In genomic region chr11:88135218-88135617, GRCm38 (mm10) we compare ENCODE assay signal across 27 mouse cellular contexts. TPM values are rescaled to one million over a fixed set of nuclear protein-coding genes. Genes with fewer than 3 reads are reported as not detected.
A peak's percentile ranks its signal among the peaks of the same experiment; 100 is the strongest.
DNase-seq lines count a peak whose midpoint lies in the region; ATAC-seq and TF ChIP-seq lines count a peak whose summit lies in the region.
"Had no signal": no experiment of that assay in that cellular context is flagged by ENCODE, and none has a peak within 500 bp of the region (broad histone marks: within the 10 kb centered on the region; RNA-seq: fewer than 3 reads in every experiment).

No protein-coding gene starts in this region.

- 0 out of 2 replicates have a peak, but pooled peaks cover 3% of the 10 kb centered on the region for H3K36me3 ChIP-seq in forebrain, embryonic 12.5 days (replicated peaks)
- H3K36me3 ChIP-seq in forebrain, embryonic 16.5 days (ENCODE audit: control insufficient read depth, insufficient read depth), result no peaks in the 10 kb centered on the region
- peaks cover 20% of the 10 kb centered on the region for H3K36me3 ChIP-seq in midbrain, embryonic 10.5 days
- H3K36me3 ChIP-seq in midbrain, embryonic 14.5 days (ENCODE audit: control insufficient read depth, insufficient read depth, low read length), result no peaks in the 10 kb centered on the region
- H3K36me3 ChIP-seq in embryonic facial prominence, embryonic 11.5 days (replicated peaks; ENCODE audit: control insufficient read depth, insufficient read depth, low read depth, low read length), result no peaks in the 10 kb centered on the region
- peaks cover 6% of the 10 kb centered on the region; the same call in 1 of the 2 replicates for H3K36me3 ChIP-seq in limb, embryonic 14.5 days (ENCODE audit: control insufficient read depth, insufficient read depth, low read length)
- no peaks in the 10 kb centered on the region for H3K36me3 ChIP-seq in thymus, adult 2 months (ENCODE audit: control insufficient read depth, insufficient read depth, low read length)
- H3K36me3 ChIP-seq: heart, embryonic 13.5 days; midbrain, embryonic 15.5 days had no signal

- H3K27ac ChIP-seq in forebrain, embryonic 12.5 days, result 0 out of 2 replicates have a peak overlapping the region, but pooled peaks have one; percentile 0
- no peak overlapping the region for H3K27ac ChIP-seq in forebrain, embryonic 16.5 days (ENCODE audit: low read length)
- peak overlapping the region; percentile 75 for H3K27ac ChIP-seq in midbrain, embryonic 10.5 days (replicated peaks)
- no peak overlapping the region for H3K27ac ChIP-seq in midbrain, embryonic 14.5 days (replicated peaks; ENCODE audit: low read depth, low read length)
- H3K27ac ChIP-seq in embryonic facial prominence, embryonic 11.5 days (replicated peaks; ENCODE audit: low read depth, low read length), result 0 out of 2 replicates have a peak overlapping the region, but pooled peaks have one; percentile 10
- 0 out of 2 replicates have a peak overlapping the region, but pooled peaks have one; percentile 50 for H3K27ac ChIP-seq in limb, embryonic 14.5 days (replicated peaks; ENCODE audit: low read depth, low read length)
- no peak overlapping the region for H3K27ac ChIP-seq in thymus, adult 2 months (ENCODE audit: control insufficient read depth, insufficient read depth, low read length)
- H3K27ac ChIP-seq: embryonic facial prominence, embryonic 13.5 days; heart, adult 2 months; heart, embryonic 13.5 days; midbrain, embryonic 15.5 days had no signal

- H3K9me3 ChIP-seq in forebrain, embryonic 12.5 days, result no peaks in the 10 kb centered on the region
- H3K9me3 ChIP-seq in forebrain, embryonic 16.5 days (ENCODE audit: control insufficient read depth, low read length), result no peaks in the 10 kb centered on the region
- no peaks in the 10 kb centered on the region for H3K9me3 ChIP-seq in midbrain, embryonic 10.5 days (replicated peaks)
- no peaks in the 10 kb centered on the region for H3K9me3 ChIP-seq in midbrain, embryonic 14.5 days (ENCODE audit: control insufficient read depth, low read length)
- H3K9me3 ChIP-seq in embryonic facial prominence, embryonic 11.5 days (replicated peaks; ENCODE audit: control insufficient read depth, low read length), result no peaks in the 10 kb centered on the region
- H3K9me3 ChIP-seq in limb, embryonic 14.5 days (ENCODE audit: control insufficient read depth, low read length), result no peaks in the 10 kb centered on the region
- H3K9me3 ChIP-seq: embryonic facial prominence, embryonic 13.5 days; heart, embryonic 13.5 days; midbrain, embryonic 15.5 days had no signal

- ATAC-seq in forebrain, embryonic 12.5 days (ENCODE audit: low FRiP score), result no peak
- ATAC-seq in forebrain, embryonic 16.5 days, result no peak
- no peak for ATAC-seq in midbrain, embryonic 14.5 days (ENCODE audit: low FRiP score, low TSS enrichment)
- no peak for ATAC-seq in embryonic facial prominence, embryonic 11.5 days (replicated peaks; ENCODE audit: insufficient number of reproducible peaks, low FRiP score, low TSS enrichment, low read depth)
- ATAC-seq in limb, embryonic 14.5 days (ENCODE audit: low FRiP score, low read depth), result no peak
- ATAC-seq: intestine, embryonic 16.5 days; midbrain, embryonic 15.5 days; Patski had no signal

- no peak for DNase-seq in midbrain, embryonic 10.5 days (ENCODE audit: low spot score)
- no peak for DNase-seq in midbrain, embryonic 14.5 days
- DNase-seq in embryonic facial prominence, embryonic 11.5 days (ENCODE audit: low spot score), result peak; percentile 31
- DNase-seq in limb, embryonic 14.5 days (ENCODE audit: low spot score), result peak; percentile 53
- DNase-seq in thymus, adult 2 months, result no peak
- DNase-seq: adrenal gland, postnatal 14 days; cerebellum, adult 11 months; cerebellum, adult 9-10 months; cerebellum, postnatal 36 days; gastrocnemius, postnatal 36 days; heart, adult 2 months; heart, postnatal 10 days; kidney, adult 9 months; kidney, postnatal 10 days; layer of hippocampus, adult 9-11 months; lung, postnatal 36 days; right cerebral cortex, adult 18-20 months; spleen, adult 18-20 months; thymus, postnatal 4 days had no signal

- no peak for TF ChIP-seq POLR2A in limb, embryonic 14.5 days (IDR thresholded peaks at IDR 0.05; ENCODE audit: borderline replicate concordance, extremely low read depth, insufficient read depth, insufficient read length)
- no peak for TF ChIP-seq POLR2A in thymus, adult 2 months (IDR thresholded peaks at IDR 0.05; ENCODE audit: control insufficient read depth, extremely low read depth, insufficient read depth, low read length, poor library complexity)

- no peak overlapping the region for H3K9ac ChIP-seq in forebrain, embryonic 12.5 days
- H3K9ac ChIP-seq in forebrain, embryonic 16.5 days (replicated peaks; ENCODE audit: low read depth, low read length), result no peak overlapping the region
- no peak overlapping the region for H3K9ac ChIP-seq in midbrain, embryonic 14.5 days (replicated peaks; ENCODE audit: low read length)
- H3K9ac ChIP-seq in embryonic facial prominence, embryonic 11.5 days (replicated peaks; ENCODE audit: low read length), result no peak overlapping the region
- H3K9ac ChIP-seq in limb, embryonic 14.5 days (ENCODE audit: low read depth, low read length, severe bottlenecking), result no peak overlapping the region
- H3K9ac ChIP-seq: embryonic facial prominence, embryonic 13.5 days; heart, embryonic 13.5 days; midbrain, embryonic 15.5 days had no signal

- no peak overlapping the region for H3K4me3 ChIP-seq in forebrain, embryonic 12.5 days (replicated peaks)
- H3K4me3 ChIP-seq in forebrain, embryonic 16.5 days (replicated peaks; ENCODE audit: low read length), result no peak overlapping the region
- H3K4me3 ChIP-seq in midbrain, embryonic 10.5 days, result no peak overlapping the region
- H3K4me3 ChIP-seq in midbrain, embryonic 14.5 days (replicated peaks; ENCODE audit: low read depth, low read length), result no peak overlapping the region
- no peak overlapping the region for H3K4me3 ChIP-seq in embryonic facial prominence, embryonic 11.5 days (ENCODE audit: low read depth, low read length)
- no peak overlapping the region for H3K4me3 ChIP-seq in limb, embryonic 14.5 days (replicated peaks; ENCODE audit: low read length)
- no peak overlapping the region for H3K4me3 ChIP-seq in thymus, adult 2 months (ENCODE audit: control insufficient read depth, insufficient read depth, low read length)
- H3K4me3 ChIP-seq: embryonic facial prominence, embryonic 13.5 days; heart, adult 2 months; heart, embryonic 13.5 days; midbrain, embryonic 15.5 days had no signal

- TF ChIP-seq CTCF in thymus, adult 2 months (IDR thresholded peaks at IDR 0.05; ENCODE audit: borderline replicate concordance, control insufficient read depth, extremely low read depth, insufficient read depth, low read length, poor library complexity), result no peak

- no peak overlapping the region for H3K4me2 ChIP-seq in forebrain, embryonic 12.5 days
- no peak overlapping the region for H3K4me2 ChIP-seq in forebrain, embryonic 16.5 days (ENCODE audit: low read length)
- H3K4me2 ChIP-seq in midbrain, embryonic 14.5 days (ENCODE audit: low read length), result no peak overlapping the region
- H3K4me2 ChIP-seq in embryonic facial prominence, embryonic 11.5 days (ENCODE audit: low read depth, low read length), result no peak overlapping the region
- H3K4me2 ChIP-seq in limb, embryonic 14.5 days (replicated peaks; ENCODE audit: low read depth, low read length, severe bottlenecking), result no peak overlapping the region
- H3K4me2 ChIP-seq: embryonic facial prominence, embryonic 13.5 days; heart, embryonic 13.5 days; liver, embryonic 11.5 days; midbrain, embryonic 15.5 days had no signal

- H3K27me3 ChIP-seq in forebrain, embryonic 12.5 days, result no peaks in the 10 kb centered on the region
- H3K27me3 ChIP-seq in forebrain, embryonic 16.5 days (replicated peaks; ENCODE audit: control insufficient read depth, insufficient read depth, low read length), result no peaks in the 10 kb centered on the region
- no peaks in the 10 kb centered on the region for H3K27me3 ChIP-seq in midbrain, embryonic 10.5 days (ENCODE audit: low read depth, poor library complexity, severe bottlenecking)
- no peaks in the 10 kb centered on the region for H3K27me3 ChIP-seq in midbrain, embryonic 14.5 days (ENCODE audit: control insufficient read depth, insufficient read depth, low read length)
- H3K27me3 ChIP-seq in embryonic facial prominence, embryonic 11.5 days (ENCODE audit: control insufficient read depth, insufficient read depth, low read length), result no peaks in the 10 kb centered on the region
- H3K27me3 ChIP-seq in limb, embryonic 14.5 days (ENCODE audit: control insufficient read depth, insufficient read depth, low read length), result no peaks in the 10 kb centered on the region
- no peaks in the 10 kb centered on the region for H3K27me3 ChIP-seq in thymus, adult 2 months (ENCODE audit: control insufficient read depth, insufficient read depth, low read length)
- H3K27me3 ChIP-seq: embryonic facial prominence, embryonic 13.5 days; heart, embryonic 13.5 days; midbrain, embryonic 15.5 days; Patski had no signal

- peaks cover 44% of the 10 kb centered on the region for H3K4me1 ChIP-seq in forebrain, embryonic 12.5 days
- H3K4me1 ChIP-seq in forebrain, embryonic 16.5 days (replicated peaks; ENCODE audit: control insufficient read depth, insufficient read depth, low read length), result peaks cover 25% of the 10 kb centered on the region
- peaks cover 68% of the 10 kb centered on the region for H3K4me1 ChIP-seq in midbrain, embryonic 10.5 days
- peaks cover 23% of the 10 kb centered on the region for H3K4me1 ChIP-seq in midbrain, embryonic 14.5 days (ENCODE audit: control insufficient read depth, insufficient read depth, low read length)
- H3K4me1 ChIP-seq in embryonic facial prominence, embryonic 11.5 days (ENCODE audit: control insufficient read depth, insufficient read depth, low read length), result peaks cover 5% of the 10 kb centered on the region
- peaks cover 29% of the 10 kb centered on the region for H3K4me1 ChIP-seq in limb, embryonic 14.5 days (ENCODE audit: control insufficient read depth, insufficient read depth, low read length)
- H3K4me1 ChIP-seq in thymus, adult 2 months (replicated peaks; ENCODE audit: control insufficient read depth, insufficient read depth, low read length), result peaks cover 27% of the 10 kb centered on the region

- 72% methylated on average over 7 of the region's 7 CpGs for WGBS in forebrain, embryonic 12.5 days
- WGBS in forebrain, embryonic 16.5 days, result 76% methylated on average over 7 of the region's 7 CpGs
- 55% methylated on average over 7 of the region's 7 CpGs for WGBS in midbrain, embryonic 10.5 days
- 62% methylated on average over 7 of the region's 7 CpGs for WGBS in midbrain, embryonic 14.5 days
- whole genome bisulfite sequencing in embryonic facial prominence, embryonic 11.5 days, result 56% methylated on average over 7 of the region's 7 CpGs
- WGBS in limb, embryonic 14.5 days, result 42% methylated on average over 7 of the region's 7 CpGs
- 94% methylated on average over 7 of the region's 7 CpGs for WGBS in thymus, adult 2 months

RNA-seq across cellular contexts. Expression of gene Cuedc1, which starts 37.4 kb away (rescaled TPM):
- 41.1 and 42.5 TPM in 2 replicates for polyA plus RNA-seq in forebrain, embryonic 12.5 days (2016; fragmentation: Nextera tagmentation; extraction: Ambion mirVana)
- 36.0 and 40.3 TPM in 2 replicates for polyA plus RNA-seq in forebrain, embryonic 16.5 days (2015; fragmentation: Nextera tagmentation; extraction: Ambion mirVana)
- polyA plus RNA-seq in midbrain, embryonic 10.5 days (2016; fragmentation: Nextera tagmentation; extraction: Ambion mirVana), result 26.4 and 27.2 TPM in 2 replicates
- polyA plus RNA-seq in midbrain, embryonic 14.5 days (2014; fragmentation: Nextera tagmentation; extraction: Ambion mirVana), result 29.6 and 31.1 TPM in 2 replicates
- polyA plus RNA-seq in embryonic facial prominence, embryonic 11.5 days (2014; fragmentation: Nextera tagmentation; extraction: Ambion mirVana), result 11.2 and 13.1 TPM in 2 replicates
- 40.6 and 44.5 TPM in 2 replicates for polyA plus RNA-seq in limb, embryonic 14.5 days (2012; rRNA removed)
- 20.9 and 25.5 TPM in 2 replicates for polyA plus RNA-seq in limb, embryonic 14.5 days (2014; fragmentation: Nextera tagmentation; extraction: Ambion mirVana)
- polyA plus RNA-seq in thymus, adult 2 months (2012; rRNA removed), result 13.8 and 15.5 TPM in 2 replicates

Comparison
In these comparisons a context has a peak if more than half of its experiments do, and no peak if none do; other contexts are left out.
1. H3K27ac ChIP-seq: peak in forebrain, embryonic 12.5 days (single experiment), midbrain, embryonic 10.5 days (single experiment), embryonic facial prominence, embryonic 11.5 days (single experiment) and limb, embryonic 14.5 days (single experiment); none in forebrain, embryonic 16.5 days (single experiment), midbrain, embryonic 14.5 days (single experiment) and thymus, adult 2 months (single experiment).
2. DNase-seq: peak in embryonic facial prominence, embryonic 11.5 days (single experiment) and limb, embryonic 14.5 days (single experiment); none in midbrain, embryonic 10.5 days (single experiment), midbrain, embryonic 14.5 days (single experiment) and thymus, adult 2 months (single experiment).